Mouse (Mus musculus): ENCODE results near the gene Cacna1g. TPM values are rescaled to one million over a fixed set of nuclear protein-coding genes. Genes with fewer than 3 reads are reported as not detected.

The Cacna1g gene
- under 1 TPM; 0.61 to 0.69 TPM for total RNA-seq (2021)
- 2.7 and 3.5 TPM in 2 replicates for polyA plus RNA-seq (2012; rRNA removed)
- long read RNA-seq = 0 reads

- peak; percentile 94 for DNase-seq
These were observed at the start of gene Cacna1g for GRCm38 (mm10) chr11:94473707-94474543. TSS of gene Cacna1g (minus strand) at chr11:94474198.

GRCm38 (mm10) chr11:94521219-94521843, 47.3 kb upstream of the Cacna1g start, which contains the start of gene Mycbpap:
TSS of gene Mycbpap (minus strand) at chr11:94521742.
- peak; percentile 83 for DNase-seq

GRCm38 (mm10) chr11:94513452-94513851, 39.5 kb upstream of the Cacna1g start:
- DNase-seq = no peak

- DNase-seq = no peak
These were observed 35.0 kb upstream of the Cacna1g start for GRCm38 (mm10) chr11:94508976-94509375.

- no peak for DNase-seq
These were observed 27.5 kb upstream of the Cacna1g start for GRCm38 (mm10) chr11:94501482-94501881.

GRCm38 (mm10) chr11:94500362-94500761, 26.4 kb upstream of the Cacna1g start:
- DNase-seq = no peak

GRCm38 (mm10) chr11:94499661-94500152, 25.7 kb upstream of the Cacna1g start, which contains the start of gene Epn3:
TSS of gene Epn3 (minus strand) at chr11:94499974.
- no peak for DNase-seq

GRCm38 (mm10) chr11:94499035-94499434, 25.0 kb upstream of the Cacna1g start:
- no peak for DNase-seq

GRCm38 (mm10) chr11:94498093-94498996, 24.3 kb upstream of the Cacna1g start:
- peak; percentile 88 for DNase-seq

GRCm38 (mm10) chr11:94495415-94495814, 21.4 kb upstream of the Cacna1g start:
- peak; percentile 73 for DNase-seq

- no peak for DNase-seq
These were observed 17.7 kb upstream of the Cacna1g start for GRCm38 (mm10) chr11:94491749-94492099.

GRCm38 (mm10) chr11:94491035-94491748, 17.2 kb upstream of the Cacna1g start:
- no peak for DNase-seq

GRCm38 (mm10) chr11:94489745-94490144, 15.7 kb upstream of the Cacna1g start:
- DNase-seq = no peak

GRCm38 (mm10) chr11:94488767-94489533, 15.0 kb upstream of the Cacna1g start:
- DNase-seq = no peak

GRCm38 (mm10) chr11:94486001-94486400, 12.0 kb upstream of the Cacna1g start, which contains the start of gene Spata20:
TSS of gene Spata20 (minus strand) at chr11:94486179.
- DNase-seq = peak; percentile 87

GRCm38 (mm10) chr11:94485223-94485622, 11.2 kb upstream of the Cacna1g start:
- no peak for DNase-seq

- no peak for DNase-seq
These were observed 10.6 kb upstream of the Cacna1g start for GRCm38 (mm10) chr11:94484636-94485035.

- DNase-seq = no peak
These were observed 9.9 kb upstream of the Cacna1g start for GRCm38 (mm10) chr11:94483921-94484320.

GRCm38 (mm10) chr11:94483436-94483835, 9.4 kb upstream of the Cacna1g start:
- DNase-seq = no peak

GRCm38 (mm10) chr11:94482738-94483137, 8.7 kb upstream of the Cacna1g start:
- no peak for DNase-seq
